Mouse (Mus musculus): ENCODE measurements around the gene Scgb2b2. TPM values are rescaled to one million over a fixed set of nuclear protein-coding genes. Genes with fewer than 3 reads are reported as not detected.

Scgb2b2 gene
- polyA plus RNA-seq (2015; fragmentation: Nextera tagmentation; extraction: Ambion mirVana), result not detected in 2 replicates

GRCm38 (mm10) chr7:31290208-31290607, at the start of gene Scgb2b2:
Gene Scgb2b2 (plus strand): TSS chr7:31290508.
- Histone ChIP-seq H3K4me3 (no peak within 1 kb of the TSS), H3K27ac (no peak within 1 kb of the TSS), H3K9me3 (peaks cover 7% of the 10 kb centered on the region; the same call in 1 of the 2 replicates), H3K4me1 (no peaks in the 10 kb centered on the region), H3K27me3 (no peaks in the 10 kb centered on the region), H3K4me2 (no peak within 1 kb of the TSS), H3K36me3 (no peaks in the 10 kb centered on the region), H3K9ac (no peak within 1 kb of the TSS)
- WGBS, result 80% methylated on average over 5 of the region's 5 CpGs
- ATAC-seq (ENCODE audit: insufficient number of reproducible peaks, insufficient read depth, low FRiP score, low TSS enrichment, low read depth), result no peak

- H3K4me3 ChIP-seq, result no peak within 1 kb of the TSS
- no peak within 1 kb of the TSS for H3K4me2 ChIP-seq
- ATAC-seq (ENCODE audit: insufficient number of reproducible peaks, insufficient read depth, low FRiP score, low TSS enrichment, low read depth), result no peak
- H3K9ac ChIP-seq, result no peak within 1 kb of the TSS
- peaks cover 7% of the 10 kb centered on the region; the same call in 1 of the 2 replicates for H3K9me3 ChIP-seq
- no peaks in the 10 kb centered on the region for H3K27me3 ChIP-seq
- no peak within 1 kb of the TSS for H3K27ac ChIP-seq
- no peaks in the 10 kb centered on the region for H3K4me1 ChIP-seq
- no peaks in the 10 kb centered on the region for H3K36me3 ChIP-seq
- WGBS, result 81% methylated on average over 3 of the region's 3 CpGs
Observed at GRCm38 (mm10) chr7:31291721-31292120, 1.4 kb downstream of the Scgb2b2 start, which contains the start of gene Scgb1b2. Gene Scgb1b2 (minus strand): TSS chr7:31291821.

Other genes starting within 250 kb of the Scgb2b2 start
- 16.7 and 20.7 TPM in 2 replicates for gene Fxyd5, start 248.0 kb upstream of the Scgb2b2 start, polyA plus RNA-seq (2015; fragmentation: Nextera tagmentation; extraction: Ambion mirVana)
- 18.3 and 23.1 TPM in 2 replicates for gene Fxyd7, start 239.0 kb upstream of the Scgb2b2 start, polyA plus RNA-seq (2015; fragmentation: Nextera tagmentation; extraction: Ambion mirVana)
- 50.0 and 59.2 TPM in 2 replicates for gene Fxyd1, start 233.3 kb upstream of the Scgb2b2 start, polyA plus RNA-seq (2015; fragmentation: Nextera tagmentation; extraction: Ambion mirVana)
- gene Lgi4, start 231.2 kb upstream of the Scgb2b2 start, polyA plus RNA-seq (2015; fragmentation: Nextera tagmentation; extraction: Ambion mirVana), result 1.3 and 1.7 TPM in 2 replicates
- 55.9 and 59.6 TPM in 2 replicates for gene Fxyd3, start 213.8 kb upstream of the Scgb2b2 start, polyA plus RNA-seq (2015; fragmentation: Nextera tagmentation; extraction: Ambion mirVana)
- 5.6 and 6.4 TPM in 2 replicates for gene Hpn, start 175.2 kb upstream of the Scgb2b2 start, polyA plus RNA-seq (2015; fragmentation: Nextera tagmentation; extraction: Ambion mirVana)
- gene Scn1b, start 163.5 kb upstream of the Scgb2b2 start, polyA plus RNA-seq (2015; fragmentation: Nextera tagmentation; extraction: Ambion mirVana), result 4.3 and 4.8 TPM in 2 replicates
- gene Gramd1a, start 134.6 kb upstream of the Scgb2b2 start, polyA plus RNA-seq (2015; fragmentation: Nextera tagmentation; extraction: Ambion mirVana), result 82.6 and 84.8 TPM in 2 replicates
- gene Scgb1b2, start 1.3 kb downstream of the Scgb2b2 start, polyA plus RNA-seq (2015; fragmentation: Nextera tagmentation; extraction: Ambion mirVana), result not detected in 2 replicates
- not detected in 2 replicates for gene Scgb2b3, start 71.6 kb downstream of the Scgb2b2 start, polyA plus RNA-seq (2015; fragmentation: Nextera tagmentation; extraction: Ambion mirVana)
- gene Scgb1b3, start 85.1 kb downstream of the Scgb2b2 start, polyA plus RNA-seq (2015; fragmentation: Nextera tagmentation; extraction: Ambion mirVana), result not detected in 2 replicates

Data from embryonic facial prominence, embryonic 13.5 days (tissue).